In genomic region chr3:69900335-69900734, GRCm38 (mm10) we compare ENCODE assay signal across 32 mouse cellular contexts. TPM values are rescaled to one million over a fixed set of nuclear protein-coding genes. Genes with fewer than 3 reads are reported as not detected.
DNase-seq lines count a peak whose midpoint lies in the region; ATAC-seq lines count a peak whose summit lies in the region.
"Had no signal": no experiment of that assay in that cellular context is flagged by ENCODE, and none has a peak within 500 bp of the region (broad histone marks: within the 10 kb centered on the region; RNA-seq: fewer than 3 reads in every experiment).

No protein-coding gene starts in this region.

- no peaks in the 10 kb centered on the region for H3K27me3 ChIP-seq in limb, embryonic 13.5 days
- no peaks in the 10 kb centered on the region for H3K27me3 ChIP-seq in limb, embryonic 10.5 days (ENCODE audit: low read depth, poor library complexity, severe bottlenecking)
- no peaks in the 10 kb centered on the region for H3K27me3 ChIP-seq in lung, embryonic 15.5 days
- H3K27me3 ChIP-seq: embryonic facial prominence, embryonic 13.5 days; forebrain, embryonic 13.5 days; heart, embryonic 12.5 days; heart, embryonic 15.5 days; hindbrain, embryonic 13.5 days had no signal

- DNase-seq in limb, embryonic 10.5 days (ENCODE audit: low spot score): no peak
- DNase-seq in lung, postnatal 10 days: peak; percentile 13
- no peak for DNase-seq in urinary bladder, postnatal 14 days (ENCODE audit: low spot score)
- no peak for DNase-seq in gastrocnemius, postnatal 4 days (ENCODE audit: low spot score in 2 of 2)
- DNase-seq: adrenal gland, adult 8-10 months; adrenal gland, postnatal 25 days; cerebellum, adult 11-12 months; cerebellum, adult 8-10 months; cerebellum, postnatal 10 days; cerebellum, postnatal 36 days; embryo, embryonic 11 days; gastrocnemius, postnatal 10 days; gastrocnemius, postnatal 36 days; heart, adult 11 months; heart, postnatal 10 days; heart, postnatal 36 days had no signal

- no peak for ATAC-seq in limb, embryonic 13.5 days (ENCODE audit: low FRiP score, low read depth)
- peak; percentile 49 for ATAC-seq in lung, embryonic 15.5 days (ENCODE audit: borderline replicate concordance, extremely low read depth, low FRiP score, low TSS enrichment)
- ATAC-seq: activated CD4-positive, CD25-positive, alpha-beta regulatory T cell, adult 4 months; forebrain, embryonic 13.5 days; forebrain, embryonic 16.5 days; hindbrain, embryonic 16.5 days had no signal

- peak overlapping the region; percentile 25; the same call in 1 of the 2 replicates for H3K9ac ChIP-seq in limb, embryonic 13.5 days
- no peak overlapping the region for H3K9ac ChIP-seq in lung, embryonic 15.5 days
- H3K9ac ChIP-seq: embryonic facial prominence, embryonic 13.5 days; forebrain, embryonic 13.5 days; heart, embryonic 12.5 days; heart, embryonic 15.5 days; hindbrain, embryonic 13.5 days had no signal

- no peak overlapping the region for H3K27ac ChIP-seq in limb, embryonic 13.5 days
- no peak overlapping the region for H3K27ac ChIP-seq in limb, embryonic 10.5 days
- no peak overlapping the region for H3K27ac ChIP-seq in lung, embryonic 15.5 days
- H3K27ac ChIP-seq: embryonic facial prominence, embryonic 10.5 days; embryonic facial prominence, embryonic 13.5 days; forebrain, embryonic 10.5 days; forebrain, embryonic 13.5 days; heart, embryonic 15.5 days; hindbrain, embryonic 10.5 days; hindbrain, embryonic 13.5 days had no signal

- H3K4me2 ChIP-seq in limb, embryonic 13.5 days (replicated peaks): no peak overlapping the region
- H3K4me2 ChIP-seq in lung, embryonic 15.5 days: no peak overlapping the region
- H3K4me2 ChIP-seq: embryonic facial prominence, embryonic 13.5 days; forebrain, embryonic 13.5 days; heart, embryonic 12.5 days; heart, embryonic 15.5 days; hindbrain, embryonic 13.5 days had no signal

- H3K4me3 ChIP-seq in limb, embryonic 13.5 days: no peak overlapping the region
- H3K4me3 ChIP-seq in limb, embryonic 10.5 days: no peak overlapping the region
- H3K4me3 ChIP-seq in lung, embryonic 15.5 days: no peak overlapping the region
- H3K4me3 ChIP-seq: embryonic facial prominence, embryonic 10.5 days; embryonic facial prominence, embryonic 13.5 days; forebrain, embryonic 10.5 days; forebrain, embryonic 13.5 days; heart, embryonic 12.5 days; heart, embryonic 15.5 days; hindbrain, embryonic 10.5 days; hindbrain, embryonic 13.5 days had no signal

- no peaks in the 10 kb centered on the region for H3K9me3 ChIP-seq in limb, embryonic 13.5 days
- H3K9me3 ChIP-seq in limb, embryonic 10.5 days (replicated peaks): no peaks in the 10 kb centered on the region
- no peaks in the 10 kb centered on the region for H3K9me3 ChIP-seq in lung, embryonic 15.5 days
- H3K9me3 ChIP-seq: embryonic facial prominence, embryonic 10.5 days; embryonic facial prominence, embryonic 13.5 days; forebrain, embryonic 10.5 days; forebrain, embryonic 13.5 days; heart, embryonic 12.5 days; heart, embryonic 15.5 days; hindbrain, embryonic 10.5 days; hindbrain, embryonic 13.5 days had no signal

- H3K4me1 ChIP-seq in limb, embryonic 13.5 days: no peaks in the 10 kb centered on the region; the same call in 1 of the 2 replicates
- H3K4me1 ChIP-seq in limb, embryonic 10.5 days: peaks cover 8% of the 10 kb centered on the region; the same call in 1 of the 2 replicates
- peaks cover 9% of the 10 kb centered on the region for H3K4me1 ChIP-seq in lung, embryonic 15.5 days
- H3K4me1 ChIP-seq: forebrain, embryonic 10.5 days; forebrain, embryonic 13.5 days; heart, embryonic 12.5 days; hindbrain, embryonic 10.5 days; hindbrain, embryonic 13.5 days had no signal

- 53% methylated on average over 5 of the region's 5 CpGs for WGBS in limb, embryonic 13.5 days
- 68% methylated on average over 5 of the region's 5 CpGs for WGBS in limb, embryonic 10.5 days
- WGBS in lung, embryonic 15.5 days: 26% methylated on average over 5 of the region's 5 CpGs

- no peaks in the 10 kb centered on the region for H3K36me3 ChIP-seq in limb, embryonic 13.5 days
- no peaks in the 10 kb centered on the region for H3K36me3 ChIP-seq in limb, embryonic 10.5 days
- H3K36me3 ChIP-seq in lung, embryonic 15.5 days: no peaks in the 10 kb centered on the region
- H3K36me3 ChIP-seq: embryonic facial prominence, embryonic 10.5 days; embryonic facial prominence, embryonic 13.5 days; forebrain, embryonic 10.5 days; heart, embryonic 12.5 days; heart, embryonic 15.5 days; hindbrain, embryonic 10.5 days; hindbrain, embryonic 13.5 days had no signal

RNA-seq across cellular contexts. Expression of gene Sptssb, which starts 40.6 kb away (rescaled TPM):
- 0.31 and 0.47 TPM in 2 replicates for polyA plus RNA-seq in limb, embryonic 13.5 days (2015; fragmentation: Nextera tagmentation; extraction: Ambion mirVana)
- 0.50 and 1.2 TPM in 2 replicates for polyA plus RNA-seq in limb, embryonic 10.5 days (2016; fragmentation: Nextera tagmentation; extraction: Ambion mirVana)
- 7.9 TPM in 2 replicates for polyA plus RNA-seq in lung, embryonic 15.5 days (2015; fragmentation: Nextera tagmentation; extraction: Ambion mirVana)
- not detected for total RNA-seq in gastrocnemius, postnatal 4 days (2021)
- total RNA-seq: adrenal gland, adult 8-10 months; adrenal gland, postnatal 25 days; ES-E14; gastrocnemius, adult 18-20 months; gastrocnemius, postnatal 10 days; gastrocnemius, postnatal 36 days; heart, adult 8-10 months; heart, postnatal 10 days; heart, postnatal 36 days had no signal
- polyA plus RNA-seq: activated CD4-positive, CD25-positive, alpha-beta regulatory T cell, adult 4 months; forebrain, embryonic 10.5 days; forebrain, embryonic 13.5 days had no signal
